Mouse (Mus musculus): ENCODE data around the gene Esrrg. TPM values are rescaled to one million over a fixed set of nuclear protein-coding genes. Genes with fewer than 3 reads are reported as not detected.

Gene Esrrg
- total and polyA plus RNA-seq, 3 experiments: 0.01 TPM; not detected in 2

DNA sequence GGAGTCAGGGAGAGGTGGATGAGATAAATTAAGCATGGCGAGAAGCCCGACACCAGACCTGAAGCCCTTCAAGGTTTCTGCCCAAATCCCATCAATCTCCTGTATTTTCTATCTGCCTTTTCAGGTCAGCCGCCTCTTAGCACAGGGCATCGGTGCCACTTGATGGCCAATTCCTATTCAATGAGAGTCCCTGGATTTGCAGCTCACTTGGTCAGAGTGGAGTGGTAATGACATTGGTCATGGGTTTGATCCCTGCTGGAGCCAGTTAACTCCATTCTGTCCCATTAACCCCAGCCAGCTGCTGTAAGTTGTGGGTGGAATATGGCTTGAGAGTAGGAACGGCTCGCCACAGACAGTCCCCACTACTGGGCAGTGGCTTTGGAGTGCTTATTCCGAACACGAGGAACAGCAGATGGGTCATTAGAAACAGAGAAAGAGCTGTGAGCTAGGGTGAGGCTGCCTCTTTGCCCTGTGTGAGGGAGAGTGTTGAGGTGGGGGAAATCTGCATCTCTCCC lies 101.9 kb downstream of the Esrrg start:
- Histone ChIP-seq H3K4me3 (ENCODE audit: control insufficient read depth in 1 of 2, insufficient read depth in 1 of 2, low read depth in 2 of 2, low read length in 2 of 2) (no peak overlapping the region), H3K27me3 (ENCODE audit: control insufficient read depth in 1 of 2, insufficient read depth in 2 of 2, low read length in 2 of 2) (no peaks in the 10 kb centered on the region)

DNA sequence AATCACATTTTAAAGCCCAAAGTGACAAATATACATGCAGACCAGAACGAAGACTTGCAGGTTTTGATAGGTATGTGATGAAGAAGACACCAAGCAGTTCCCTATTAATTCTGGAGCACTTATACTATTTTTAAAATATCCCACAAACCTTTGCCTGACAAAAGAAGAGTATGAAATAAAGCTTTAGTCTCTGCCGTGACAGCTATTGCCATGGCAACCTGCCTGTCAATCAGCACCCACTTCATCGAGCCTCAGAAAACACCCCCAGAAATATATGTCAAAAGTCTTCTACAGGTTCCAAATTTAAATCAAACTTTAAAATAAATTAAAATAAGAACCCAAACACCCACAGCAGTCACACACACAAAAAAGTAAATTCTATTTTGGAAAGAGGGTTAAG lies 112.4 kb downstream of the Esrrg start:
- H3K79me2 ChIP-seq (ENCODE audit: control insufficient read depth, insufficient read depth, low read length, poor library complexity): no peaks in the 10 kb centered on the region
- no peak overlapping the region for H3K4me3 ChIP-seq (ENCODE audit: control insufficient read depth in 1 of 2, insufficient read depth in 1 of 2, low read depth in 2 of 2, low read length in 2 of 2)
- H3K9ac ChIP-seq (ENCODE audit: control insufficient read depth, low read depth, low read length, poor library complexity, severe bottlenecking): no peak overlapping the region
- TF ChIP-seq MEF2A (IDR thresholded peaks at IDR 0.05; ENCODE audit: extremely low read depth, insufficient replicate concordance, low read depth, low read length, poor library complexity, severe bottlenecking) (no peak), CHD1 (IDR thresholded peaks at IDR 0.05; ENCODE audit: low read depth, low read length) (no peak), MXI1 (IDR thresholded peaks at IDR 0.05; ENCODE audit: low read depth, low read length) (no peak), KAT2A (conservative IDR thresholded peaks at IDR 0.05; ENCODE audit: low read depth, low read length) (no peak), NRF1 (IDR thresholded peaks at IDR 0.05; ENCODE audit: insufficient read depth, low read depth, low read length, poor library complexity, severe bottlenecking) (no peak), CTCF (IDR thresholded peaks at IDR 0.05 in 2 of 3, conservative IDR thresholded peaks at IDR 0.05 in 1 of 3; ENCODE audit: control insufficient read depth in 1 of 3, insufficient read depth in 1 of 3, low read depth in 2 of 3, low read length in 3 of 3, poor library complexity in 1 of 3, severe bottlenecking in 1 of 3) (no peak), MAFK (IDR thresholded peaks at IDR 0.05; ENCODE audit: borderline replicate concordance, low read depth, low read length) (no peak), POLR2AphosphoS2 (IDR thresholded peaks at IDR 0.05; ENCODE audit: low read length) (no peak), ZNF384 (IDR thresholded peaks at IDR 0.05; ENCODE audit: low read depth, low read length) (no peak), GATA1 (IDR thresholded peaks at IDR 0.05; ENCODE audit: low read depth, low read length) (no peak), HCFC1 (IDR thresholded peaks at IDR 0.05; ENCODE audit: low read depth, low read length) (no peak), MAX (IDR thresholded peaks at IDR 0.05; ENCODE audit: low read length) (no peak), ZMIZ1 (IDR thresholded peaks at IDR 0.05; ENCODE audit: low read depth, low read length) (no peak), EP300 (IDR thresholded peaks at IDR 0.05; ENCODE audit: low read depth in 1 of 2, low read length in 2 of 2) (no peak), ETS1 (IDR thresholded peaks at IDR 0.05; ENCODE audit: low read depth, low read length) (no peak), GABPA (IDR thresholded peaks at IDR 0.05; ENCODE audit: low read depth, low read length) (no peak), ZKSCAN1 (IDR thresholded peaks at IDR 0.05; ENCODE audit: low read depth, low read length) (no peak), UBTF (IDR thresholded peaks at IDR 0.05; ENCODE audit: borderline replicate concordance, insufficient read depth, low read depth, low read length) (no peak), ZC3H11A (IDR thresholded peaks at IDR 0.05; ENCODE audit: low read depth, low read length) (no peak)
- no peaks in the 10 kb centered on the region for H3K9me3 ChIP-seq (replicated peaks; ENCODE audit: insufficient read depth, low read length)
- peaks cover 0 to 7% of the 10 kb centered on the region in 2 experiments; a peak in 3 of 4 replicates for H3K4me1 ChIP-seq (ENCODE audit: control insufficient read depth in 1 of 2, insufficient read depth in 2 of 2, low read length in 2 of 2)
- H3K36me3 ChIP-seq (ENCODE audit: control insufficient read depth in 1 of 2, insufficient read depth in 2 of 2, low read length in 2 of 2): no peaks in the 10 kb centered on the region
- no peak for DNase-seq (ENCODE audit: low read depth, low spot score)
- no peak overlapping the region for H3K27ac ChIP-seq (ENCODE audit: control insufficient read depth, low read depth, low read length)
- H3K27me3 ChIP-seq (ENCODE audit: control insufficient read depth in 1 of 2, insufficient read depth in 2 of 2, low read length in 2 of 2): no peaks in the 10 kb centered on the region

More for the DNA sequence above, 101.9 kb downstream of the Esrrg start:
- Histone ChIP-seq H3K4me1 (ENCODE audit: control insufficient read depth in 1 of 2, insufficient read depth in 2 of 2, low read length in 2 of 2) (peaks cover 3 to 9% of the 10 kb centered on the region in 2 experiments; a peak in 3 of 4 replicates), H3K27ac (ENCODE audit: control insufficient read depth, low read depth, low read length) (no peak overlapping the region), H3K79me2 (ENCODE audit: control insufficient read depth, insufficient read depth, low read length, poor library complexity) (no peaks in the 10 kb centered on the region), H3K36me3 (ENCODE audit: control insufficient read depth in 1 of 2, insufficient read depth in 2 of 2, low read length in 2 of 2) (0 out of 4 replicates have a peak, but pooled peaks cover 0 to 3% of the 10 kb centered on the region in 2 experiments), H3K9me3 (replicated peaks; ENCODE audit: insufficient read depth, low read length) (no peaks in the 10 kb centered on the region), H3K9ac (ENCODE audit: control insufficient read depth, low read depth, low read length, poor library complexity, severe bottlenecking) (no peak overlapping the region)
- no peak for TF ChIP-seq CHD1 (IDR thresholded peaks at IDR 0.05; ENCODE audit: low read depth, low read length)
- DNase-seq (ENCODE audit: low read depth, low spot score): no peak
